Mouse (Mus musculus): ENCODE measurements around the gene Coa5. TPM values are rescaled to one million over a fixed set of nuclear protein-coding genes. Genes with fewer than 3 reads are reported as not detected.
A peak's percentile ranks its signal among the peaks of the same experiment; 100 is the strongest.

Coa5 gene
- polyA plus RNA-seq, 1 experiment from 2014 or later: 63.8 TPM

DNA sequence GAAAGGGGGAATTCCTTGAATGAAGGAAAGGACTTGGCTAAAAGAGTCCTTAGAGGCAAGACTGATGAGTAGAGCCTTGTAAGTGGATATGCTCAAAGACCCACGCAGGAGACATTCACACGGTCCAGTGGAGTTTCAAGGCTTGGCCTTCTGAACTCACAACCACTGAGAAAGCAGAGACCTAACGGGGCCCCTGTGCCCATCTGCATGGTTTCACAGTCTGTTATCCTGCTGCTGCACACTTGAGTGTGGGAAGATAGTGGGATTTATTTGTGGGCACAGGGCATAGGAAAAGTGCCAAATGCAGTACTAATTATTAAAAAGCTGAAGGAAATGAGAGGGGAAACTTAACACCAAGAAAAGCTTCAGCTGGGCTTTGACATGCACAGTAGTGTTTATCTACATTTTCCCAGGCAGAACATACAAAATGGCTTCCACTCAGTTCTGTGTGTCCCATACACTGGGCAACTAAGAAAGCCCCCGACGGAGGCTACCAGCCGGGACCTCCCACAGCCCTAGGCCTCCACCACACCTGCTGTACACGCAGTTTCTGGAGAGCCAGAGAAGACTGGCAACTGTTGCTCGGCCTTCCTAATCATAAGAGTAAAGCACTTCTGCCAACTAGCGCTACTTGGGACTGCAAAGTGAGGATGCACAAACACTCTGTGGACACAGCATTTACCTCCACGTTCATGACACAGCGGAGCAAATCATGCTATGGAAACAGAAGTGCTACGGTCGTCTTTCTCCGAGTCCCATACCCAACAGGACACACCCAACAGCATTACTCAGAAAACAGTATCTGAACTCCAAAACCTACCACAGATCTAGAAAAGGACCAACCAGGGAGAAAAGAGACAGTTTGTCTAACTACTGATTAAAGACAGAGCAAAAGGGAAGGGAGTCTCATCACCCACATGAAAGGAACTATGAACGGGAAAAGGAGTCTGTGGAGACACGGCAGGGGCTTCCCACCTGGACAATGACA lies 13.2 kb upstream of the Coa5 start:
- Histone ChIP-seq H3K27ac (ENCODE audit: low read length) (no peak overlapping the region), H3K4me2 (ENCODE audit: low read depth, low read length) (no peak overlapping the region), H3K36me3 (ENCODE audit: control insufficient read depth, insufficient read depth, low read length) (peaks cover 21% of the 10 kb centered on the region), H3K9ac (ENCODE audit: low read depth, low read length) (no peak overlapping the region), H3K27me3 (replicated peaks; ENCODE audit: control insufficient read depth, insufficient read depth, low read length) (no peaks in the 10 kb centered on the region), H3K4me1 (ENCODE audit: control insufficient read depth, insufficient read depth, low read length) (no peaks in the 10 kb centered on the region), H3K4me3 (ENCODE audit: low read length) (no peak overlapping the region), H3K9me3 (ENCODE audit: control insufficient read depth, low read length) (no peaks in the 10 kb centered on the region)
- 93% methylated on average over 16 of the region's 16 CpGs for WGBS
- ATAC-seq: no peak

DNA sequence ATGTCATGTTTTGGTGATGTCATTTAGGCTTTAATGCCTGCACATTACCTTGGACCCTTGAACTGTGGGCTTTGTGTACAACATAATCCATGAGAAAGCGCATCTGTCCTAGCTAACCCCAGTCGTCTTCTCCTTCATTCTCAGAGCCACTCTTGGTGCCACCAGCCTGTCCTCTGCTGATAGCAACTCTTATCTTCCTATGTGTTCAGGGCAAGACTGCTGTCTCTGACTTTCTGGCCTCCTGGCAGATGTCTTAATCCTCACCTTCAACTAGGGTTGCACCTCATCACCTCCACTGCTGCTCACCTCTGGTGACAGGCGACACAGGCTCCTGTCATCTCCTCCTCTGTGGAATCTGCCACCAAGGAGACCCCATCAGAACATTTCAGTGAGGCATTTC lies 6.5 kb upstream of the Coa5 start:
- WGBS: 90% methylated on average over 3 of the region's 3 CpGs
- no peak overlapping the region for H3K4me2 ChIP-seq (ENCODE audit: low read depth, low read length)
- no peaks in the 10 kb centered on the region for H3K9me3 ChIP-seq (ENCODE audit: control insufficient read depth, low read length)
- H3K27me3 ChIP-seq (replicated peaks; ENCODE audit: control insufficient read depth, insufficient read depth, low read length): no peaks in the 10 kb centered on the region
- H3K4me3 ChIP-seq (ENCODE audit: low read length): no peak overlapping the region
- peaks cover 1% of the 10 kb centered on the region; the same call in 1 of the 2 replicates for H3K4me1 ChIP-seq (ENCODE audit: control insufficient read depth, insufficient read depth, low read length)
- H3K36me3 ChIP-seq (ENCODE audit: control insufficient read depth, insufficient read depth, low read length): peaks cover 22% of the 10 kb centered on the region
- H3K27ac ChIP-seq (ENCODE audit: low read length): no peak overlapping the region
- no peak overlapping the region for H3K9ac ChIP-seq (ENCODE audit: low read depth, low read length)
- ATAC-seq: peak; percentile 9; the same call in 1 of the 2 replicates

DNA sequence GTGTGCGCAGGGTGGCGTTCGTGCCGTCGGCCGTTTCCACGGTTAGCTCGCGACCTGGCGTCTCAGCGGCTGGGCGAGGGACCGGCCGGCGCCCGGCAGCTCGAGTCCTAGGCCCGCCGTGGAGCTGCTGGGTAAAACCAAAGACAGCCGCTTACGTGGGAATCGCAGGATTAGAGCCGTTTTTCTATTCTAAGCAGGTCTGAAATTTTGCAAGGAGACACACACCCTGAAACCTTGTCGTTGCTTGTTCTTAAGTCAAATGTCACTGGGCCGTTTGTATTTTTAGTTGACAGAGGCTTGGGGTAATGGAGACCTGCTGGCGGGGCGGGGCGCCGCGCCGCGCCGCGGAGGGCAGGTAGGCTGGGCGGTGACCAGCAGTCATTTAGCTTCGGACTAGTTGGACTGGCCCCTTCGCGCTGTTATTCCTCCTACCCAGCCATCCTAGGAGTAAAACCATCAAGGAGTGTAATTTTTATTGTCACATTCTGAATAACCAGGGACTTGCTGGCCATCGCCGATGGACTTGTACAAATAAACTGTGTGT lies 466 bp upstream of the Coa5 start:
- Histone ChIP-seq H3K9me3 (ENCODE audit: control insufficient read depth, low read length) (no peaks in the 10 kb centered on the region), H3K27ac (ENCODE audit: low read length) (peak overlapping the region; percentile 62), H3K9ac (ENCODE audit: low read depth, low read length) (peak overlapping the region; percentile 87), H3K36me3 (ENCODE audit: control insufficient read depth, insufficient read depth, low read length) (peaks cover 9% of the 10 kb centered on the region), H3K27me3 (replicated peaks; ENCODE audit: control insufficient read depth, insufficient read depth, low read length) (no peaks in the 10 kb centered on the region), H3K4me2 (ENCODE audit: low read depth, low read length) (peak overlapping the region; percentile 53), H3K4me3 (ENCODE audit: low read length) (peak overlapping the region; percentile 85), H3K4me1 (ENCODE audit: control insufficient read depth, insufficient read depth, low read length) (peaks cover 12% of the 10 kb centered on the region)
- WGBS: 1% methylated on average over 40 of the region's 40 CpGs
- peak; percentile 71 for ATAC-seq

DNA sequence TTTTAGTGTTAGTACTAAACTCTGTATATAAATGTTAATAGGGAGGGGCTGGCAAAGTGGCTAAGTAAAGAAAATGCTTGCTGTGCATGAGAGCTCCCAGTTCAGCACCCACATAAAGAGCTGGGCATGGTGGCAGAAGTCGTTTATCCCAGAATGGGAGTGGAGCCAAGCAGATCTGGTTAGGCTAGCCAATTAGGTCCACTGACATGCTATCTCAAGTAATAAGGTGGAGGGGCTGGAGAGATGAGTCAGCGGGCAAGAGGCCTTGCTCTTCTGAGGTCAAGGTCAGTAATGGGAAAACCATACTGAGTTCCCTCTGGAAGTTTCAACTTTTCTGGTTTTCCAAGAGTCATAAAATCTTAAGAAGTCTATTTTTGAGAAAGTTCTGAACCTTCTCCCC lies 992 bp downstream of the Coa5 start:
- peak overlapping the region; percentile 87 for H3K9ac ChIP-seq (ENCODE audit: low read depth, low read length)
- 37% methylated on average over 2 of the region's 2 CpGs for WGBS
- H3K9me3 ChIP-seq (ENCODE audit: control insufficient read depth, low read length): peaks cover 5% of the 10 kb centered on the region; the same call in 1 of the 2 replicates
- H3K4me2 ChIP-seq (ENCODE audit: low read depth, low read length): peak overlapping the region; percentile 78
- H3K36me3 ChIP-seq (ENCODE audit: control insufficient read depth, insufficient read depth, low read length): peaks cover 10% of the 10 kb centered on the region
- ATAC-seq: no peak
- H3K4me1 ChIP-seq (ENCODE audit: control insufficient read depth, insufficient read depth, low read length): peaks cover 12% of the 10 kb centered on the region
- peak overlapping the region; percentile 85 for H3K4me3 ChIP-seq (ENCODE audit: low read length)
- H3K27ac ChIP-seq (ENCODE audit: low read length): no peak overlapping the region
- H3K27me3 ChIP-seq (replicated peaks; ENCODE audit: control insufficient read depth, insufficient read depth, low read length): no peaks in the 10 kb centered on the region

DNA sequence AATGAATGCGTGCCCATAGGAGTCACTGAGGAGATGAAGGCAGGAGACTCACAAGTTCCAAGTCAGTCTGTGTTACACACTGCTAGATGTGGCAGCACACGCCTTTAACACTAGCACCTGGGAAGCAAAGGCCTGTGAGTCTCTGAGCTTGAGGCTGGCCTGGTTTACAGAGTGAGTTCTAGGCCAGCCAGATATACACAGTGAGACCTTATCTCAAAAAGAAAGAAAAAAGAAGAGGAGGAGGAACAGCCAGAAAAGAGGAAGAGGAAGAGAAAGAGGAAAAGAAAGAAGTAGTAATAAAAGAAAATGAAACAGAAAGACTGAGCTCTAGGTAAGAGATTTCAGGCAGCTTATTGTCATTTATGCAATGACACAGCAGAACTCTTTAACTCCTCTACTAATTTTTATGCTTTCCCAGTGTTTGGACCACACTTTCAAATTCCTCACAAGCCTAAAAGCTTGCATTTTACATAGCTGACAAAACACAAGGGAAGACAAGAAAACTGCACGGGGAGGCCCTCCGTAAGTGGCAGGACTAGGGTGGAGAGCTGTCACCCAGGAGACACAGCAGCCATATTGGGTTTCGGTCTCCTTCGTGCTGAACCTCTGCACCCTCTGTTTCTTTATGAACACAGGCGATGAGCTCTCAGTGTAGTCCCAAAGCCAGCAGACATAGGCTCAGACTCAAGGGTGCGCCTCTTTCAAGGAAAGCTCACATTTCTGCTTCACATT lies 2.6 kb downstream of the Coa5 start:
- Histone ChIP-seq H3K4me1 (ENCODE audit: control insufficient read depth, insufficient read depth, low read length) (peaks cover 12% of the 10 kb centered on the region), H3K27me3 (replicated peaks; ENCODE audit: control insufficient read depth, insufficient read depth, low read length) (no peaks in the 10 kb centered on the region), H3K4me2 (ENCODE audit: low read depth, low read length) (no peak overlapping the region), H3K27ac (ENCODE audit: low read length) (no peak overlapping the region), H3K4me3 (ENCODE audit: low read length) (no peak overlapping the region), H3K9ac (ENCODE audit: low read depth, low read length) (no peak overlapping the region), H3K36me3 (ENCODE audit: control insufficient read depth, insufficient read depth, low read length) (peaks cover 5% of the 10 kb centered on the region), H3K9me3 (ENCODE audit: control insufficient read depth, low read length) (peaks cover 5% of the 10 kb centered on the region; the same call in 1 of the 2 replicates)
- WGBS: 96% methylated on average over 8 of the region's 8 CpGs
- ATAC-seq: no peak

DNA sequence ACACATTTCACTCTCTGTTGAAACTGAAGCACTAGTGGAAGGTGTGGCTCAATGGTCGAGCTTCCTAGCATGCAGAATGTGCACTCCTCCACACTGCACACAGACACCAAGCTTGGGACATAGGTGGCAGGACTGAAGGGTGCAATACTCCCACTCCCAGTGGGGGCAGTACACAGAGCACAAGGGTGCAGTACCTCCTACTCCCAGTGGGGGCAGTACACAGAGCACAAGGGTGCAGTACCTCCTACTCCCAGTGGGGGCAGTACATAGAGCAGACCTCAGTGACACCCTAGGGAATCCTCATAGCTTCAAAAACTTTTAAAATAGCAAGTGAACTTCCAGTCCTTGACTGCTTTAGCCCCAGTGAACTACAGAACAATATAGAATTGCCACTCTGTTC lies 10.5 kb downstream of the Coa5 start:
- Histone ChIP-seq H3K9ac (ENCODE audit: low read depth, low read length) (no peak overlapping the region), H3K4me3 (ENCODE audit: low read length) (no peak overlapping the region), H3K9me3 (ENCODE audit: control insufficient read depth, low read length) (peaks cover 5% of the 10 kb centered on the region; the same call in 1 of the 2 replicates), H3K4me2 (ENCODE audit: low read depth, low read length) (no peak overlapping the region), H3K4me1 (ENCODE audit: control insufficient read depth, insufficient read depth, low read length) (no peaks in the 10 kb centered on the region), H3K27me3 (replicated peaks; ENCODE audit: control insufficient read depth, insufficient read depth, low read length) (no peaks in the 10 kb centered on the region), H3K36me3 (ENCODE audit: control insufficient read depth, insufficient read depth, low read length) (peaks cover 17% of the 10 kb centered on the region), H3K27ac (ENCODE audit: low read length) (no peak overlapping the region)
- WGBS: 100% methylated on average over 1 of the region's 1 CpGs
- 0 out of 2 replicates have a peak, but pooled peaks have one; percentile 40 for ATAC-seq

DNA sequence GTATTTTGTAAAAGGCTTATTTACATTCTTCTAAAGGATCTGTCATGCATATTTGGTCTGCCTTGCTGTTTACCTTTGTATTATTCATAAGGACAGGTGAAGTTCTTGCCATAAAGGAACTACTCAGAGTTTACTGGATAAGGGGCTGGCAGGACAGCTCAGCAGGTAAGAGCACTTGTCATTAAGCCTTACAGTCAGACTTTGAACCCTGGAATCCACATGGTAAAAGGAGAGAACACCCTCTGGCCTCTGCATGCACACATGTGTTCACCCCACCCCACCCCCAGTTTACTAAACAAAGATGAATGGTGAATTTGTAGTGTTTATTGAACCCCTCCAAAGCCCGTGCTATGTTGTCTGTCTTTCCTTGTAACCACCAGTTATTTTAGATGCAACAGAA lies 14.5 kb downstream of the Coa5 start:
- Histone ChIP-seq H3K27me3 (replicated peaks; ENCODE audit: control insufficient read depth, insufficient read depth, low read length) (no peaks in the 10 kb centered on the region), H3K9ac (ENCODE audit: low read depth, low read length) (no peak overlapping the region), H3K4me3 (ENCODE audit: low read length) (no peak overlapping the region), H3K36me3 (ENCODE audit: control insufficient read depth, insufficient read depth, low read length) (peaks cover 12% of the 10 kb centered on the region), H3K4me1 (ENCODE audit: control insufficient read depth, insufficient read depth, low read length) (no peaks in the 10 kb centered on the region), H3K27ac (ENCODE audit: low read length) (no peak overlapping the region), H3K9me3 (ENCODE audit: control insufficient read depth, low read length) (no peaks in the 10 kb centered on the region), H3K4me2 (ENCODE audit: low read depth, low read length) (no peak overlapping the region)
- WGBS: 75% methylated on average over 1 of the region's 1 CpGs
- 0 out of 2 replicates have a peak, but pooled peaks have one; percentile 50 for ATAC-seq

DNA sequence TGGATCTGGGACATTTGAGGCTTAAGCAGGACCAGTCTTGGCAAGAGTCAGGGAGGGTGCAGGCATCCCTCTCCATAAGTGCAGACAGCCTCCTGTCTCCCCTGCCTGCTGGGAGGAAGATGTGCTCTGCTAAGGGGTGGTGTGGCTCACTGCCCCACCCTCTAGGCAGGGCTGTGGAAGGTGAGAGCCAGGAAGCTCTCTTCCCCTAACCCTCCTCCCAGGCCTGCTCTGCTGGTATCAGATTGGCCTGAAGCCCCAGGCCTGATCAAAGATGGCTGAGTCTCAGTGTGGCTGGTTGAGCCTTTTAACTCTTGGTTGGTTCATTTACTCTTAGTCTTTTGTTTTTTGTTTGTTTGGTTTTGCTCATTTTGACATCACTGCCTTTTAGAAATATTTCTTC lies 20.3 kb downstream of the Coa5 start:
- Histone ChIP-seq H3K27ac (ENCODE audit: low read length) (no peak overlapping the region), H3K9ac (ENCODE audit: low read depth, low read length) (no peak overlapping the region), H3K4me3 (ENCODE audit: low read length) (no peak overlapping the region), H3K4me1 (ENCODE audit: control insufficient read depth, insufficient read depth, low read length) (no peaks in the 10 kb centered on the region), H3K27me3 (replicated peaks; ENCODE audit: control insufficient read depth, insufficient read depth, low read length) (no peaks in the 10 kb centered on the region), H3K36me3 (ENCODE audit: control insufficient read depth, insufficient read depth, low read length) (no peaks in the 10 kb centered on the region), H3K9me3 (ENCODE audit: control insufficient read depth, low read length) (no peaks in the 10 kb centered on the region), H3K4me2 (ENCODE audit: low read depth, low read length) (no peak overlapping the region)
- no peak for ATAC-seq

DNA sequence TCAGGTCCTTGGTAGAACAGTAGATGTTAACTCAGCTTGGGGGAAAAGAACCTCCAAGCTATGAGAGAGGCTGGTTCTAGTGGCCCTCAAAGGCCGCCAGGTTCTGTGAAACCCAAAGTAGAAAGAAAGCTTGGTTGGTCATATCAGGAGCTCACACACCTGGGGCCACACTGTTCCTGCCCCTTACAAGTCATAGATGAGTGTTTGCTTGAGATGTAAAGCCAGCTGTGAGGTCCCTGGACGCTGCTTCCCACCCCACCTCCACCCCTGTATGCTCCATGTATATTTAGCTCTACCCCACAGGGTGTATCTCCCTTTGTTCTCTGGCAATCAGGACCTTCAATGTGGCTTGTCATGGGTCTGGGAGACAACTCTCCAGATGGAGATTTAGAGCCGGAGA lies 21.2 kb downstream of the Coa5 start:
- Histone ChIP-seq H3K4me3 (ENCODE audit: low read length) (no peak overlapping the region), H3K9me3 (ENCODE audit: control insufficient read depth, low read length) (no peaks in the 10 kb centered on the region), H3K27ac (ENCODE audit: low read length) (no peak overlapping the region), H3K9ac (ENCODE audit: low read depth, low read length) (no peak overlapping the region), H3K27me3 (replicated peaks; ENCODE audit: control insufficient read depth, insufficient read depth, low read length) (no peaks in the 10 kb centered on the region), H3K4me1 (ENCODE audit: control insufficient read depth, insufficient read depth, low read length) (no peaks in the 10 kb centered on the region), H3K36me3 (ENCODE audit: control insufficient read depth, insufficient read depth, low read length) (no peaks in the 10 kb centered on the region), H3K4me2 (ENCODE audit: low read depth, low read length) (no peak overlapping the region)
- ATAC-seq: no peak
- WGBS: 74% methylated on average over 3 of the region's 3 CpGs

All from intestine, embryonic 16.5 days (tissue).